In genomic region chr1:13915216-13915615, GRCm38 (mm10) we compare ENCODE assay signal across 16 mouse cellular contexts.
"Had no signal": no experiment of that assay in that cellular context is flagged by ENCODE, and none has a peak within 500 bp of the region (broad histone marks: within the 10 kb centered on the region; RNA-seq: fewer than 3 reads in every experiment).

No protein-coding gene starts in this region.

- DNase-seq: kidney, adult 8-10 months; kidney, postnatal 25 days; layer of hippocampus, adult 9-11 months; layer of hippocampus, postnatal 36 days; lung, embryonic 14.5 days; lung, postnatal 10 days; retina, postnatal 1 day; right cerebral cortex, postnatal 4 days; spleen, adult 18-20 months; thymus, adult 18-20 months; thymus, postnatal 14 days had no signal

- H3K9ac ChIP-seq: limb, embryonic 15.5 days; liver, embryonic 12.5 days; lung, embryonic 14.5 days; midbrain, embryonic 15.5 days; neural tube, embryonic 13.5 days had no signal

- H3K9me3 ChIP-seq: limb, embryonic 15.5 days; liver, embryonic 12.5 days; midbrain, embryonic 15.5 days; neural tube, embryonic 13.5 days had no signal

- H3K4me3 ChIP-seq: limb, embryonic 15.5 days; liver, embryonic 12.5 days; midbrain, embryonic 15.5 days; neural tube, embryonic 13.5 days had no signal

- H3K36me3 ChIP-seq: limb, embryonic 15.5 days; liver, embryonic 12.5 days; midbrain, embryonic 15.5 days; neural tube, embryonic 13.5 days had no signal

- H3K4me1 ChIP-seq: limb, embryonic 15.5 days; liver, embryonic 12.5 days; midbrain, embryonic 15.5 days; neural tube, embryonic 13.5 days had no signal

- H3K27ac ChIP-seq: limb, embryonic 15.5 days; liver, embryonic 12.5 days; midbrain, embryonic 15.5 days; neural tube, embryonic 13.5 days had no signal

- H3K4me2 ChIP-seq: limb, embryonic 15.5 days; liver, embryonic 12.5 days; lung, embryonic 14.5 days; midbrain, embryonic 11.5 days; midbrain, embryonic 15.5 days; neural tube, embryonic 13.5 days had no signal

- H3K27me3 ChIP-seq: limb, embryonic 15.5 days; liver, embryonic 12.5 days; midbrain, embryonic 15.5 days; neural tube, embryonic 13.5 days had no signal

- ATAC-seq: liver, embryonic 12.5 days; midbrain, embryonic 15.5 days had no signal
